In the genomic region with DNA sequence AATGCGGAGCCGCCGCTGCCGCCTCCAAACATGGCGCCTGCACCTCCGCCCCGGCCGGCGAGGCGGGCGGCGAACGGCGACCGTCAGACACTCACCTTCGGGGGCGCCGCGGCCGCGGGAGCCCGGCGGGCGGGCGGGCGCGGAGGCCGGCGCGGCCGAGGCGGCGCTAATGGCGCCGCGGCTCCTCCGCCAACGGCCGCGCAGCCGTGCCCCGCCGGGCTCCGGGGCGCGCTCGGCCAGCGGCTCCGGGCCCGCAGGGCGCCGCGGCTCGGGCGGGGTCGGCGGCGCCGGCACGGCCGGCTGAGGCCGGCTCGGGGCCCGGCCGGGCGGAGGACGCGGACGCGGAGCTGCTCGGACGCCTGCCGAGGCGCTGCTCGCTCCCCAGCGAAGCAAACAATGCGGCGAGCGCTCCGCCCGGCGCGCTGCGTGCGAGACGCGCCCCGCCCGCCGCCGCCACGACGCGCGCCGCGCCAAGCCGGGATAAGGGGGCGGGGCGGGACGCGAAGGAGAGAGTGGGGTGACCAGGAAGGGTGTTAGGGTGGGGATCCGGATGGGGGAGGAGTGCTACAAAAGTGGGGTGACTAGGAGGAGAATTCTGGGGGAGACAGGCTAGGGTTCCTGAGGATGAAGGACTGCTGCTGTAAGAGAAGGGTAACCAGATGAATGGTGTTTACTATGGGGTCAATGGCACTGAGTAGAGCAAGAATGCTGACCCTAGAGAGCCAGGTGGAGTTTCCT, we compare ENCODE assay signal across 8 mouse cellular contexts. TPM values are rescaled to one million over a fixed set of nuclear protein-coding genes. Genes with fewer than 3 reads are reported as not detected.
A peak's percentile ranks its signal among the peaks of the same experiment; 100 is the strongest.
DNase-seq lines count a peak whose midpoint lies in the region; ATAC-seq and TF ChIP-seq lines count a peak whose summit lies in the region.

A gene (minus strand): TSS at position 400 of the 738 bp plus-strand sequence.

- H3K9ac ChIP-seq in heart, embryonic 12.5 days: peak within 1 kb of the TSS; percentile 100
- peak within 1 kb of the TSS; percentile 97 for H3K9ac ChIP-seq in kidney, postnatal 0 days (ENCODE audit: low read depth, low read length)
- peak within 1 kb of the TSS; percentile 98 for H3K9ac ChIP-seq in liver, embryonic 12.5 days
- H3K9ac ChIP-seq in stomach, embryonic 14.5 days (replicated peaks; ENCODE audit: low read depth, low read length): peak within 1 kb of the TSS; percentile 98

- H3K4me3 ChIP-seq in C2C12 (ENCODE audit: insufficient read depth, poor library complexity, severe bottlenecking): peak within 1 kb of the TSS; percentile 82
- H3K4me3 ChIP-seq in erythroblast, embryonic 14.5 days (replicated peaks): peak within 1 kb of the TSS; percentile 94
- H3K4me3 ChIP-seq in heart, embryonic 12.5 days: peak within 1 kb of the TSS; percentile 100
- peak within 1 kb of the TSS; percentile 99 for H3K4me3 ChIP-seq in kidney, postnatal 0 days (replicated peaks; ENCODE audit: low read depth, low read length)
- peak within 1 kb of the TSS; percentile 99 for H3K4me3 ChIP-seq in liver, embryonic 12.5 days
- H3K4me3 ChIP-seq in stomach, embryonic 14.5 days (ENCODE audit: low read depth, low read length): peak within 1 kb of the TSS; percentile 97

- H3K4me1 ChIP-seq in erythroblast, embryonic 14.5 days (ENCODE audit: control insufficient read depth): peaks cover 54% of the 10 kb centered on the region
- H3K4me1 ChIP-seq in heart, embryonic 12.5 days (replicated peaks): peaks cover 33% of the 10 kb centered on the region
- peaks cover 16% of the 10 kb centered on the region for H3K4me1 ChIP-seq in kidney, postnatal 0 days (replicated peaks; ENCODE audit: insufficient read depth, low read length)
- H3K4me1 ChIP-seq in liver, embryonic 12.5 days: peaks cover 39% of the 10 kb centered on the region
- H3K4me1 ChIP-seq in stomach, embryonic 14.5 days (ENCODE audit: control insufficient read depth, insufficient read depth, low read length): peaks cover 20% of the 10 kb centered on the region

- H3ac ChIP-seq in C2C12 (ENCODE audit: control insufficient read depth, insufficient read length, low read depth): peak within 1 kb of the TSS; percentile 89

- H3K79me2 ChIP-seq in C2C12 (ENCODE audit: control insufficient read depth, insufficient read depth): peaks cover 49% of the 10 kb centered on the region

- peak within 1 kb of the TSS; percentile 94 for H3K4me2 ChIP-seq in heart, embryonic 12.5 days
- H3K4me2 ChIP-seq in kidney, postnatal 0 days (ENCODE audit: low read length): peak within 1 kb of the TSS; percentile 79
- peak within 1 kb of the TSS; percentile 93 for H3K4me2 ChIP-seq in liver, embryonic 12.5 days
- H3K4me2 ChIP-seq in stomach, embryonic 14.5 days (replicated peaks; ENCODE audit: low read depth, low read length): peak within 1 kb of the TSS; percentile 84

- ATAC-seq in heart, embryonic 12.5 days (ENCODE audit: insufficient number of reproducible peaks, low FRiP score): peak; percentile 87
- ATAC-seq in kidney, postnatal 0 days (replicated peaks; ENCODE audit: low FRiP score, low read depth): peak; percentile 84
- peak; percentile 83 for ATAC-seq in liver, embryonic 12.5 days
- peak; percentile 85 for ATAC-seq in stomach, embryonic 14.5 days (ENCODE audit: insufficient number of reproducible peaks, insufficient read depth, low FRiP score, low read depth)

- H3K27ac ChIP-seq in heart, embryonic 12.5 days (ENCODE audit: poor library complexity, severe bottlenecking): peak within 1 kb of the TSS; percentile 89
- peak within 1 kb of the TSS; percentile 95 for H3K27ac ChIP-seq in kidney, postnatal 0 days
- H3K27ac ChIP-seq in liver, embryonic 12.5 days: peak within 1 kb of the TSS; percentile 92
- H3K27ac ChIP-seq in stomach, embryonic 14.5 days (ENCODE audit: low read length): peak within 1 kb of the TSS; percentile 87

- H3K9me3 ChIP-seq in erythroblast, embryonic 14.5 days (ENCODE audit: control insufficient read depth, low read length): no peaks in the 10 kb centered on the region
- no peaks in the 10 kb centered on the region for H3K9me3 ChIP-seq in heart, embryonic 12.5 days (replicated peaks)
- no peaks in the 10 kb centered on the region for H3K9me3 ChIP-seq in kidney, postnatal 0 days (replicated peaks; ENCODE audit: low read length)
- no peaks in the 10 kb centered on the region for H3K9me3 ChIP-seq in liver, embryonic 12.5 days (replicated peaks)
- H3K9me3 ChIP-seq in stomach, embryonic 14.5 days (ENCODE audit: control insufficient read depth, low read depth, low read length): no peaks in the 10 kb centered on the region

- TF ChIP-seq CTCF in C2C12 (IDR thresholded peaks at IDR 0.05; ENCODE audit: control insufficient read depth, insufficient read depth, insufficient read length): no peak
- TF ChIP-seq CTCF in kidney, postnatal 0 days (IDR thresholded peaks at IDR 0.05; ENCODE audit: low read depth): no peak

- peak; percentile 92 for DNase-seq in brain, adult 2 months (ENCODE audit: low read depth, low spot score)
- peak; percentile 77 for DNase-seq in kidney, postnatal 0 days (ENCODE audit: low spot score)
- peak; percentile 41 to 49 for DNase-seq in natural killer cell, adult 2 months (ENCODE audit: low spot score in 2 of 2)

- peaks cover 18% of the 10 kb centered on the region for H3K36me3 ChIP-seq in C2C12 (ENCODE audit: control insufficient read depth, insufficient read depth)
- peaks cover 33% of the 10 kb centered on the region for H3K36me3 ChIP-seq in erythroblast, embryonic 14.5 days (ENCODE audit: control insufficient read depth)
- peaks cover 18% of the 10 kb centered on the region for H3K36me3 ChIP-seq in heart, embryonic 12.5 days
- H3K36me3 ChIP-seq in kidney, postnatal 0 days (ENCODE audit: insufficient read depth, low read length): peaks cover 15% of the 10 kb centered on the region
- H3K36me3 ChIP-seq in liver, embryonic 12.5 days: peaks cover 22% of the 10 kb centered on the region
- peaks cover 22% of the 10 kb centered on the region for H3K36me3 ChIP-seq in stomach, embryonic 14.5 days (ENCODE audit: control insufficient read depth, insufficient read depth, low read length)

- peaks cover 42% of the 10 kb centered on the region for H3K79me3 ChIP-seq in C2C12 (ENCODE audit: low read depth)

- WGBS in heart, embryonic 12.5 days: 13% methylated on average over 96 of the region's 103 CpGs
- under 1% methylated on average over 88 of the region's 103 CpGs for WGBS in kidney, postnatal 0 days
- WGBS in liver, embryonic 12.5 days (ENCODE audit: insufficient replicate concordance): under 1% methylated on average over 101 of the region's 103 CpGs
- under 1% methylated on average over 76 of the region's 103 CpGs for WGBS in stomach, embryonic 14.5 days

- H3K27me3 ChIP-seq in C2C12 (ENCODE audit: control insufficient read depth, insufficient read depth, insufficient read length): no peaks in the 10 kb centered on the region
- peaks cover 2% of the 10 kb centered on the region for H3K27me3 ChIP-seq in erythroblast, embryonic 14.5 days (ENCODE audit: control insufficient read depth)
- H3K27me3 ChIP-seq in heart, embryonic 12.5 days (replicated peaks): no peaks in the 10 kb centered on the region
- H3K27me3 ChIP-seq in kidney, postnatal 0 days (ENCODE audit: insufficient read depth, low read length): no peaks in the 10 kb centered on the region
- H3K27me3 ChIP-seq in liver, embryonic 12.5 days (replicated peaks): no peaks in the 10 kb centered on the region
- H3K27me3 ChIP-seq in stomach, embryonic 14.5 days (ENCODE audit: control insufficient read depth, insufficient read depth, low read length): no peaks in the 10 kb centered on the region

TF ChIP-seq in C2C12, 6 proteins besides CTCF, POLR2A, EP300 and RAD21:
- TF ChIP-seq MAX (IDR thresholded peaks at IDR 0.05) (peak; percentile 72), MYOD1 (IDR thresholded peaks at IDR 0.05; ENCODE audit: control insufficient read depth, insufficient read length, low read depth) (no peak)
TF ChIP-seq in C2C12: peak in this region for 1.

RNA-seq across cellular contexts. Expression of the gene that starts here (rescaled TPM):
- polyA plus RNA-seq in C2C12 (2012; fragmentation: generic; extraction: Trizol): 23.8 TPM
- 1.9 and 2.1 TPM in 2 replicates for polyA plus RNA-seq in erythroblast, embryonic 14.5 days (2012)
- 12.9 and 15.1 TPM in 2 replicates for polyA plus RNA-seq in heart, embryonic 12.5 days (2016; fragmentation: Nextera tagmentation; extraction: Ambion mirVana)
- polyA plus RNA-seq in kidney, postnatal 0 days (2015; fragmentation: Nextera tagmentation; extraction: Ambion mirVana): 16.5 and 16.9 TPM in 2 replicates
- polyA plus RNA-seq in liver, embryonic 12.5 days (2016; fragmentation: Nextera tagmentation; extraction: Ambion mirVana): 8.2 and 8.9 TPM in 2 replicates
- polyA plus RNA-seq in stomach, embryonic 14.5 days (2014; fragmentation: Nextera tagmentation; extraction: Ambion mirVana): 29.7 and 30.2 TPM in 2 replicates

Comparison
In these comparisons a context has a peak if more than half of its experiments do, and no peak if none do; other contexts are left out.
1. Peak in every context shown above with its lines: DNase-seq, ATAC-seq, H3K4me3 ChIP-seq and H3K27ac ChIP-seq.